ENCODE assay signal across 9 mouse cellular contexts in the genomic region with DNA sequence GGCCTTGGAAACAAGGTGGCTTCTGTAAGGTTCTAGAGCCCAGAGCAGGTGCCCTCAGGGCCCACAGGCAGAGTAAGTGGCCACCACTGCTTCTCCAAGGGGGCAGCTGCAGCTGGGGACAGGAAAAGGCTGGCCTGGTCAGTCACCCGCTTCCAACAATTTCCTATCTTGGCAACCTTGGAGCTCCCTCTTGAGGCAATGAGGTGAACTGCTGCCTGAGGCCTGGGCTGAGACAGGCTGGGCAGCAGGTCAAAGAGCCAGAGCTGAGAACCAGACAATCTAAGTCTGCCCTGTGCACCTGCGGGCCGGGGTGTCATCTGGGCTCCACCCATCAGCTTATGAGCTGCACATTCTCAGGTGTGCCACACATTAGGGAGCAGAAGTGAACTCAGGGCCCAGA. TPM values are rescaled to one million over a fixed set of nuclear protein-coding genes. Genes with fewer than 3 reads are reported as not detected.
DNase-seq lines count a peak whose midpoint lies in the region; ATAC-seq and TF ChIP-seq lines count a peak whose summit lies in the region.
"Had no signal": no experiment of that assay in that cellular context is flagged by ENCODE, and none has a peak within 500 bp of the region (broad histone marks: within the 10 kb centered on the region; RNA-seq: fewer than 3 reads in every experiment).

No protein-coding gene starts in this region.

- no peaks in the 10 kb centered on the region for H3K4me1 ChIP-seq in heart, postnatal 0 days (ENCODE audit: control insufficient read depth, insufficient read depth)
- no peaks in the 10 kb centered on the region for H3K4me1 ChIP-seq in lung, adult 2 months (ENCODE audit: control insufficient read depth, insufficient read depth, low read length)

- no peak overlapping the region for H3K4me2 ChIP-seq in heart, postnatal 0 days (ENCODE audit: low read depth, low read length)

- DNase-seq in ES-CJ7 (ENCODE audit: low read depth, low spot score): peak; percentile 57
- peak; percentile 43 to 79 for DNase-seq in adrenal gland, postnatal 4 days (ENCODE audit: low spot score in 2 of 2)
- DNase-seq in heart, postnatal 0 days (ENCODE audit: low spot score): peak; percentile 77
- DNase-seq in layer of hippocampus, adult 18-20 months (ENCODE audit: low spot score in 2 of 2): peak; percentile 54 to 83
- DNase-seq in lung, adult 2 months: peak; percentile 83
- DNase-seq in right cerebral cortex, adult 18-20 months: peak; percentile 49
- peak; percentile 52 to 78 for DNase-seq in urinary bladder, adult 18-20 months (ENCODE audit: low spot score in 2 of 2)

- ATAC-seq in erythroblast, adult 5-6 weeks (replicated peaks; ENCODE audit: low FRiP score, poor library complexity, severe bottlenecking): peak; percentile 79
- peak; percentile 67 for ATAC-seq in heart, postnatal 0 days (ENCODE audit: insufficient read depth, low read depth)

- H3K36me3 ChIP-seq in heart, postnatal 0 days (replicated peaks; ENCODE audit: control insufficient read depth, insufficient read depth, low read length): no peaks in the 10 kb centered on the region

- no peaks in the 10 kb centered on the region for H3K27me3 ChIP-seq in heart, postnatal 0 days (ENCODE audit: control insufficient read depth, insufficient read depth, low read length)

- H3K9ac ChIP-seq in heart, postnatal 0 days (replicated peaks; ENCODE audit: low read depth, low read length): no peak overlapping the region

- 9% methylated on average over 3 of the region's 3 CpGs for WGBS in heart, postnatal 0 days
- 3% methylated on average over 3 of the region's 3 CpGs for WGBS in lung, adult 2 months

- H3K27ac ChIP-seq in heart, postnatal 0 days (ENCODE audit: low read depth): no peak overlapping the region

- H3K9me3 ChIP-seq in heart, postnatal 0 days (replicated peaks; ENCODE audit: control insufficient read depth, low read length): no peaks in the 10 kb centered on the region
- H3K9me3 ChIP-seq: megakaryocyte, embryonic 14.5 days had no signal

- H3K4me3 ChIP-seq in heart, postnatal 0 days (ENCODE audit: low read depth, low read length): no peak overlapping the region
- no peak overlapping the region for H3K4me3 ChIP-seq in lung, adult 2 months (replicated peaks; ENCODE audit: extremely low read depth, low read depth, low read length)
- H3K4me3 ChIP-seq: megakaryocyte, embryonic 14.5 days had no signal

- TF ChIP-seq EP300 in heart, postnatal 0 days (IDR thresholded peaks at IDR 0.05; ENCODE audit: low read depth): no peak

- peak; percentile 91 for TF ChIP-seq CTCF in heart, postnatal 0 days (IDR thresholded peaks at IDR 0.05; ENCODE audit: low read depth)
- TF ChIP-seq CTCF in lung, adult 2 months (IDR thresholded peaks at IDR 0.05; ENCODE audit: insufficient read depth, low read length): peak; percentile 95

- TF ChIP-seq POLR2A in lung, adult 2 months (IDR thresholded peaks at IDR 0.05; ENCODE audit: borderline replicate concordance, extremely low read depth, low read depth, low read length): no peak

RNA-seq across cellular contexts. Expression of a gene that starts 3.5 kb away (rescaled TPM):
- total RNA-seq in adrenal gland, postnatal 4 days (2021): 1 to 10 TPM; 7.2 TPM
- 6.7 and 7.3 TPM in 2 replicates for total RNA-seq in erythroblast, adult 5-6 weeks (2015; ENCODE audit: low replicate concordance)
- total RNA-seq in erythroblast, adult 5-6 weeks (2017; ENCODE audit: low replicate concordance): 8.8 and 13.7 TPM in 2 replicates
- total RNA-seq in heart, postnatal 0 days (2014; rRNA removed; ENCODE audit: low replicate concordance): 1.5 and 5.2 TPM in 2 replicates
- 4.1 and 4.7 TPM in 2 replicates for polyA plus RNA-seq in heart, postnatal 0 days (2015; fragmentation: Nextera tagmentation; extraction: Ambion mirVana)
- total RNA-seq in layer of hippocampus, adult 18-20 months (2021): 10 to 100 TPM; 26.5 to 31.6 TPM
- 8.4 and 10.9 TPM in 2 replicates for polyA plus RNA-seq in lung, adult 2 months (2012; rRNA removed)

RNA-seq across cellular contexts. Expression of a gene that starts 18.7 kb away (rescaled TPM):
- total RNA-seq in adrenal gland, postnatal 4 days (2021): not detected
- not detected in 2 replicates for total RNA-seq in erythroblast, adult 5-6 weeks (2015; ENCODE audit: low replicate concordance)
- not detected in 2 replicates for total RNA-seq in erythroblast, adult 5-6 weeks (2017; ENCODE audit: low replicate concordance)
- total RNA-seq in heart, postnatal 0 days (2014; rRNA removed; ENCODE audit: low replicate concordance): not detected in 2 replicates
- not detected in 2 replicates for polyA plus RNA-seq in heart, postnatal 0 days (2015; fragmentation: Nextera tagmentation; extraction: Ambion mirVana)
- total RNA-seq in layer of hippocampus, adult 18-20 months (2021): not detected
- polyA plus RNA-seq in lung, adult 2 months (2012; rRNA removed): 1.3 and 1.5 TPM in 2 replicates

RNA-seq across cellular contexts. Expression of a gene that starts 37.0 kb away (rescaled TPM):
- total RNA-seq in adrenal gland, postnatal 4 days (2021): 10 to 100 TPM; 22.4 to 25.0 TPM
- total RNA-seq in erythroblast, adult 5-6 weeks (2015; ENCODE audit: low replicate concordance): 79.7 and 177 TPM in 2 replicates
- 230 and 266 TPM in 2 replicates for total RNA-seq in erythroblast, adult 5-6 weeks (2017; ENCODE audit: low replicate concordance)
- 16.8 and 24.5 TPM in 2 replicates for total RNA-seq in heart, postnatal 0 days (2014; rRNA removed; ENCODE audit: low replicate concordance)
- polyA plus RNA-seq in heart, postnatal 0 days (2015; fragmentation: Nextera tagmentation; extraction: Ambion mirVana): 11.3 and 13.4 TPM in 2 replicates
- 10 to 100 TPM; 28.1 to 29.0 TPM for total RNA-seq in layer of hippocampus, adult 18-20 months (2021)
- 34.2 and 41.9 TPM in 2 replicates for polyA plus RNA-seq in lung, adult 2 months (2012; rRNA removed)

RNA-seq across cellular contexts. Expression of a gene that starts 49.8 kb away (rescaled TPM):
- total RNA-seq in adrenal gland, postnatal 4 days (2021): 1 to 10 TPM; 2.2 to 5.6 TPM
- not detected in 2 replicates for total RNA-seq in erythroblast, adult 5-6 weeks (2015; ENCODE audit: low replicate concordance)
- not detected in 2 replicates for total RNA-seq in erythroblast, adult 5-6 weeks (2017; ENCODE audit: low replicate concordance)
- 140 and 178 TPM in 2 replicates for total RNA-seq in heart, postnatal 0 days (2014; rRNA removed; ENCODE audit: low replicate concordance)
- polyA plus RNA-seq in heart, postnatal 0 days (2015; fragmentation: Nextera tagmentation; extraction: Ambion mirVana): 38.4 and 45.1 TPM in 2 replicates
- under 1 TPM; 0.07 to 0.08 TPM for total RNA-seq in layer of hippocampus, adult 18-20 months (2021)
- 0.62 and 2.7 TPM in 2 replicates for polyA plus RNA-seq in lung, adult 2 months (2012; rRNA removed)

RNA-seq across cellular contexts. Expression of a gene that starts 54.3 kb away (rescaled TPM):
- 1,000 to 10,000 TPM; 1,207 to 1,212 TPM for total RNA-seq in adrenal gland, postnatal 4 days (2021)
- total RNA-seq in erythroblast, adult 5-6 weeks (2015; ENCODE audit: low replicate concordance): 532 and 535 TPM in 2 replicates
- 872 and 875 TPM in 2 replicates for total RNA-seq in erythroblast, adult 5-6 weeks (2017; ENCODE audit: low replicate concordance)
- total RNA-seq in heart, postnatal 0 days (2014; rRNA removed; ENCODE audit: low replicate concordance): 1,454 and 1,728 TPM in 2 replicates
- polyA plus RNA-seq in heart, postnatal 0 days (2015; fragmentation: Nextera tagmentation; extraction: Ambion mirVana): 572 and 602 TPM in 2 replicates
- 100 to 1,000 TPM; 448 to 470 TPM for total RNA-seq in layer of hippocampus, adult 18-20 months (2021)
- polyA plus RNA-seq in lung, adult 2 months (2012; rRNA removed): 1,383 and 1,388 TPM in 2 replicates
